ENCODE assay signal across 8 mouse cellular contexts in the genomic region with DNA sequence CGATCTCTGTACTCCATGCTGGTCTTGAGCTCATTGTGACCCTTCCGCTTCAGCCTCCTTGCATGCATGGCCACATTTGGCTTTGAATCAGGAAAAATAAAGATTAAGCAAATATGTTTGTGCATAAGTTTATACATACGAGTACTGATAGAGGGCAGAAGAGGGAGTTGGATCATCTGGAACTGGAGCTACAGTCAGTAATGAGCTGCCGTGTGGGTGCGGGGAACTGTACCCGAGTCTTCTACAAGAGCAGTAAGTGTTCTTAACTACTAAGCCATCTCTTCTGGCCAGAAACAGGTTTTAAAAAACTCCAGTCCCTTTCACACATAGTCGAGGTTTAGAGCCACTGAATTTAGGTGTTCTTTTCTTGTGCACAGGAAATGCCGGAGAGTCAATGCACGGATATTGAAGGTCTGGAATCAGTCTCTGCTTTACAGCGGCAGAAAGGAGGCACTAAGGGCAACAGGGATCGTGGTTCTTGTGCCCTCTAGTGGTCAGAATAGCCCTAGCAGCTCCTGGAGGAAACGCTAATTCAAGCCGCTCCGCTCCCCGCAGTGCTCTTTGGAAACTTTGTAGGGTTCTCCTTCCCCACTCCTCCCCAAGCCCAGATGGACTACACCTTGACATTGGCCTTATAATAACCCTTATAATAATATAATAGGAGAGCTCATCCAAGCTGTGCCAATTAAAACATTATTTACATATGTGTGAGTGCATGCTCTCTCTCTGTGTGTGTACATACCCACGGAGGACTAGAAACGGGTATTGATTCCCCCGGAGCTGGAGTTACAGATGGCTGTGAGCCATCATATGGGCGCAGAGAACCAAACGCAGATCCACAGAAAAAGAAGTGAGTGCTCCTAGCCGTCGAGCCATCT. TPM values are rescaled to one million over a fixed set of nuclear protein-coding genes. Genes with fewer than 3 reads are reported as not detected.
DNase-seq lines count a peak whose midpoint lies in the region; ATAC-seq and TF ChIP-seq lines count a peak whose summit lies in the region.

No protein-coding gene starts in this region.

- DNase-seq in CD4-positive, CD25-positive, alpha-beta regulatory T cell, adult 2 months (ENCODE audit: low read depth, low spot score): peak; percentile 88
- DNase-seq in heart, adult 8-10 months (ENCODE audit: low spot score): peak; percentile 76
- peak; percentile 76 for DNase-seq in kidney, adult 2 months
- DNase-seq in spleen, postnatal 36 days (ENCODE audit: low spot score in 2 of 2): peak; percentile 47 to 54

- peak overlapping the region; percentile 52 for H3K4me2 ChIP-seq in embryonic facial prominence, embryonic 13.5 days
- peak overlapping the region; percentile 48 for H3K4me2 ChIP-seq in limb, embryonic 13.5 days (replicated peaks)
- H3K4me2 ChIP-seq in midbrain, embryonic 15.5 days: peak overlapping the region; percentile 42

- WGBS in bone marrow, adult 2 months: 16% methylated on average over 22 of the region's 22 CpGs
- WGBS in embryonic facial prominence, embryonic 13.5 days: 24% methylated on average over 22 of the region's 22 CpGs
- WGBS in kidney, adult 2 months: 17% methylated on average over 22 of the region's 22 CpGs
- WGBS in limb, embryonic 13.5 days: 28% methylated on average over 22 of the region's 22 CpGs
- 30% methylated on average over 22 of the region's 22 CpGs for WGBS in midbrain, embryonic 15.5 days

- peak overlapping the region; percentile 32; the same call in 1 of the 2 replicates for H3K9ac ChIP-seq in embryonic facial prominence, embryonic 13.5 days
- no peak overlapping the region for H3K9ac ChIP-seq in limb, embryonic 13.5 days
- no peak overlapping the region; the same call in 1 of the 2 replicates for H3K9ac ChIP-seq in midbrain, embryonic 15.5 days

- TF ChIP-seq CTCF in bone marrow, adult 2 months (IDR thresholded peaks at IDR 0.05; ENCODE audit: control insufficient read depth, insufficient read depth, low read length): peak; percentile 89
- TF ChIP-seq CTCF in kidney, adult 2 months (conservative IDR thresholded peaks at IDR 0.05; ENCODE audit: insufficient read depth, insufficient read length, low read depth, low read length): peak; percentile 96

- H3K36me3 ChIP-seq in embryonic facial prominence, embryonic 13.5 days: no peaks in the 10 kb centered on the region
- H3K36me3 ChIP-seq in kidney, adult 2 months (ENCODE audit: control insufficient read depth, insufficient read depth, low read length): no peaks in the 10 kb centered on the region
- no peaks in the 10 kb centered on the region for H3K36me3 ChIP-seq in limb, embryonic 13.5 days
- H3K36me3 ChIP-seq in midbrain, embryonic 15.5 days (replicated peaks): no peaks in the 10 kb centered on the region

- peak; percentile 46; the same call in 1 of the 2 replicates for ATAC-seq in embryonic facial prominence, embryonic 13.5 days (ENCODE audit: insufficient number of reproducible peaks, insufficient read depth, low FRiP score, low TSS enrichment, low read depth)
- peak; percentile 75 for ATAC-seq in limb, embryonic 13.5 days (ENCODE audit: low FRiP score, low read depth)
- ATAC-seq in midbrain, embryonic 15.5 days (replicated peaks): peak; percentile 78

- H3K9me3 ChIP-seq in embryonic facial prominence, embryonic 13.5 days: no peaks in the 10 kb centered on the region
- no peaks in the 10 kb centered on the region for H3K9me3 ChIP-seq in limb, embryonic 13.5 days
- H3K9me3 ChIP-seq in midbrain, embryonic 15.5 days: no peaks in the 10 kb centered on the region

- TF ChIP-seq POLR2A in bone marrow, adult 2 months (IDR thresholded peaks at IDR 0.05; ENCODE audit: borderline replicate concordance, control insufficient read depth, low read depth, low read length): no peak
- no peak for TF ChIP-seq POLR2A in kidney, adult 2 months (IDR thresholded peaks at IDR 0.05; ENCODE audit: low read depth, low read length)

- H3K4me1 ChIP-seq in bone marrow, adult 2 months (ENCODE audit: control insufficient read depth, insufficient read depth, low read length): no peaks in the 10 kb centered on the region; the same call in 1 of the 2 replicates
- peaks cover 5% of the 10 kb centered on the region; the same call in 1 of the 2 replicates for H3K4me1 ChIP-seq in embryonic facial prominence, embryonic 13.5 days
- H3K4me1 ChIP-seq in kidney, adult 2 months (ENCODE audit: control insufficient read depth, insufficient read depth, low read length): no peaks in the 10 kb centered on the region
- H3K4me1 ChIP-seq in limb, embryonic 13.5 days: no peaks in the 10 kb centered on the region
- H3K4me1 ChIP-seq in midbrain, embryonic 15.5 days: no peaks in the 10 kb centered on the region

- H3K4me3 ChIP-seq in bone marrow, adult 2 months (replicated peaks; ENCODE audit: control insufficient read depth, low read depth, low read length): no peak overlapping the region
- peak overlapping the region; percentile 28 for H3K4me3 ChIP-seq in embryonic facial prominence, embryonic 13.5 days
- no peak overlapping the region for H3K4me3 ChIP-seq in kidney, adult 2 months (ENCODE audit: insufficient read depth, low read depth, low read length)
- peak overlapping the region; percentile 20; the same call in 1 of the 2 replicates for H3K4me3 ChIP-seq in limb, embryonic 13.5 days
- no peak overlapping the region for H3K4me3 ChIP-seq in midbrain, embryonic 15.5 days

- H3K27ac ChIP-seq in bone marrow, adult 2 months (ENCODE audit: control insufficient read depth, insufficient read depth, low read depth, low read length, poor library complexity): no peak overlapping the region
- H3K27ac ChIP-seq in embryonic facial prominence, embryonic 13.5 days: no peak overlapping the region
- no peak overlapping the region for H3K27ac ChIP-seq in kidney, adult 2 months (ENCODE audit: insufficient read depth, low read depth, low read length)
- H3K27ac ChIP-seq in limb, embryonic 13.5 days: no peak overlapping the region
- no peak overlapping the region for H3K27ac ChIP-seq in midbrain, embryonic 15.5 days

- H3K27me3 ChIP-seq in embryonic facial prominence, embryonic 13.5 days: peaks cover 10% of the 10 kb centered on the region
- no peaks in the 10 kb centered on the region for H3K27me3 ChIP-seq in kidney, adult 2 months (replicated peaks; ENCODE audit: control insufficient read depth, insufficient read depth, low read length)
- H3K27me3 ChIP-seq in limb, embryonic 13.5 days: peaks cover 13% of the 10 kb centered on the region; the same call in 1 of the 2 replicates
- 0 out of 2 replicates have a peak, but pooled peaks cover 5% of the 10 kb centered on the region for H3K27me3 ChIP-seq in midbrain, embryonic 15.5 days (replicated peaks)

RNA-seq across cellular contexts. Expression of a gene that starts 21.4 kb away (rescaled TPM):
- polyA plus RNA-seq in bone marrow, adult 2 months (2011; ENCODE audit: insufficient read depth, insufficient read length, low replicate concordance, missing spikeins): 73.7 and 144 TPM in 2 replicates
- 82.6 and 84.8 TPM in 2 replicates for polyA plus RNA-seq in embryonic facial prominence, embryonic 13.5 days (2015; fragmentation: Nextera tagmentation; extraction: Ambion mirVana)
- total RNA-seq in heart, adult 8-10 months (2022): 10 to 100 TPM; 26.6 to 42.2 (median 33.0) TPM
- polyA plus RNA-seq in kidney, adult 2 months (2012; rRNA removed): 53.8 and 57.1 TPM in 2 replicates
- 79.8 and 83.2 TPM in 2 replicates for polyA plus RNA-seq in limb, embryonic 13.5 days (2015; fragmentation: Nextera tagmentation; extraction: Ambion mirVana)
- 262 and 274 TPM in 2 replicates for polyA plus RNA-seq in midbrain, embryonic 15.5 days (2015; fragmentation: Nextera tagmentation; extraction: Ambion mirVana)

RNA-seq across cellular contexts. Expression of a gene that starts 50.3 kb away (rescaled TPM):
- polyA plus RNA-seq in bone marrow, adult 2 months (2011; ENCODE audit: insufficient read depth, insufficient read length, low replicate concordance, missing spikeins): 4.3 and 6.2 TPM in 2 replicates
- polyA plus RNA-seq in embryonic facial prominence, embryonic 13.5 days (2015; fragmentation: Nextera tagmentation; extraction: Ambion mirVana): 4.3 and 4.8 TPM in 2 replicates
- 10 to 100 TPM; 36.1 to 54.8 (median 38.3) TPM for total RNA-seq in heart, adult 8-10 months (2022)
- polyA plus RNA-seq in kidney, adult 2 months (2012; rRNA removed): 25.1 and 27.9 TPM in 2 replicates
- 4.1 and 4.5 TPM in 2 replicates for polyA plus RNA-seq in limb, embryonic 13.5 days (2015; fragmentation: Nextera tagmentation; extraction: Ambion mirVana)
- polyA plus RNA-seq in midbrain, embryonic 15.5 days (2015; fragmentation: Nextera tagmentation; extraction: Ambion mirVana): 9.2 and 9.9 TPM in 2 replicates

Comparison
In these comparisons a context has a peak if more than half of its experiments do, and no peak if none do; other contexts are left out.
1. H3K4me3 ChIP-seq: peak in embryonic facial prominence, embryonic 13.5 days (single experiment) and limb, embryonic 13.5 days (single experiment); none in bone marrow, adult 2 months (single experiment), kidney, adult 2 months (single experiment) and midbrain, embryonic 15.5 days (single experiment).
2. Peak in every context shown above with its lines, with median percentiles within 50 percentile points of each other: DNase-seq, ATAC-seq and H3K4me2 ChIP-seq.